Mouse (Mus musculus) midbrain, postnatal 0 days (tissue): ENCODE results near the gene Peli2. TPM values are rescaled to one million over a fixed set of nuclear protein-coding genes. Genes with fewer than 3 reads are reported as not detected.

Experiments used
- ATAC-seq: fragments of 200-750 bp; cut with Nextera tagmentation; 2 replicates; pipeline ENCODE4 v1.8.0; 2017; ENCODE audit warnings: moderate number of reproducible peaks, mild to moderate bottlenecking, moderate TSS enrichment, moderate library complexity; ENCODE audit not compliant: low FRiP score
- DNase-seq: peaks from one replicate; pipeline ENCODE4 v3.0.0-alpha.2; 2015; ENCODE audit warnings: low spot score
- H3K27ac ChIP-seq: fragments of 300-500 bp; sonication (generic); 2 replicates; pipeline ENCODE4 v1.5.1; 2014; ENCODE audit warnings: low read depth, mild to moderate bottlenecking, low read length, mixed read lengths
- H3K27me3 ChIP-seq: fragments of 300-500 bp; sonication (generic); 2 replicates; pipeline ENCODE4 v1.6.1; 2014; ENCODE audit warnings: low read length, control low read depth, mixed read lengths; ENCODE audit not compliant: insufficient read depth
- H3K36me3 ChIP-seq: fragments of 300-500 bp; sonication (generic); 2 replicates; pipeline ENCODE4 v1.6.1; 2014; ENCODE audit warnings: low read length, control low read depth, mixed read lengths; ENCODE audit not compliant: insufficient read depth
- H3K4me1 ChIP-seq: fragments of 300-500 bp; sonication (generic); 2 replicates; pipeline ENCODE4 v1.6.1; 2014; ENCODE audit warnings: mild to moderate bottlenecking, control low read depth, antibody characterized with exemption, low read length, mixed read lengths; ENCODE audit not compliant: insufficient read depth
- H3K4me2 ChIP-seq: fragments of 300-500 bp; sonication (generic); 2 replicates; pipeline ENCODE4 v1.6.1; 2014; ENCODE audit warnings: low read depth, mild to moderate bottlenecking, low read length, mixed read lengths; ENCODE audit not compliant: poor library complexity, severe bottlenecking
- H3K4me3 ChIP-seq: fragments of 300-500 bp; sonication (generic); 2 replicates; pipeline ENCODE4 v1.5.1; 2014; ENCODE audit warnings: low read depth, mild to moderate bottlenecking, low read length, moderate library complexity
- H3K9ac ChIP-seq: fragments of 300-500 bp; sonication (generic); replicated peaks from 2 replicates; pipeline ENCODE4 v1.6.1; 2014; ENCODE audit warnings: mild to moderate bottlenecking, low read length, moderate library complexity, mixed read lengths; ENCODE audit not compliant: poor library complexity, severe bottlenecking
- H3K9me3 ChIP-seq: fragments of 300-500 bp; sonication (generic); 2 replicates; pipeline ENCODE4 v1.6.1; 2016; ENCODE audit warnings: low read length, control low read depth
- CTCF ChIP-seq: IDR thresholded peaks from 2 replicates; pipeline ENCODE4 v1.5.1; 2016; ENCODE audit warnings: antibody characterized with exemption, mild to moderate bottlenecking
- WGBS: fragments of 180-500 bp; shearing (Covaris S2); extraction: QIAGEN DNeasy Blood & Tissue Kit; methylation state at CpG from one replicate; pipeline ENCODE4 v1.1.7; 2014; 5-methylcytosine and 5-hydroxymethylcytosine counted together
- polyA plus RNA-seq: library from polyadenylated mRNA; unstranded; fragments of >200 nt; fragmentation: Nextera tagmentation; extraction: Ambion mirVana; gene quantifications from 2 replicates; pipeline ENCODE4 v1.2.1, GENCODE M21; 2015
- total RNA-seq: library from RNA; depleted of rRNA; stranded (reverse); fragments of >200 nt; gene quantifications from 2 replicates; pipeline ENCODE4 v1.2.3, GENCODE M21; 2014

Gene Peli2
- total and polyA plus RNA-seq, 2 experiments from 2014 or later: 6.5 to 22.3 TPM

GRCm38 (mm10) chr14:48266710-48267109 lies 146.1 kb downstream of the Peli2 start:
- 90% methylated on average over 6 of the region's 6 CpGs for WGBS
- ATAC-seq: no peak
- Histone ChIP-seq H3K27me3 (no peaks in the 10 kb centered on the region), H3K36me3 (no peaks in the 10 kb centered on the region), H3K9me3 (no peaks in the 10 kb centered on the region), H3K4me2 (no peak overlapping the region), H3K9ac (no peak overlapping the region), H3K4me1 (no peaks in the 10 kb centered on the region), H3K27ac (no peak overlapping the region), H3K4me3 (no peak overlapping the region)
- no peak for TF ChIP-seq CTCF
- DNase-seq: no peak

GRCm38 (mm10) chr14:48278291-48278690 lies 157.7 kb downstream of the Peli2 start:
- no peak overlapping the region for H3K27ac ChIP-seq
- no peaks in the 10 kb centered on the region for H3K27me3 ChIP-seq
- no peaks in the 10 kb centered on the region for H3K36me3 ChIP-seq
- H3K9me3 ChIP-seq: no peaks in the 10 kb centered on the region
- DNase-seq (no peak), ATAC-seq (no peak)
- no peak overlapping the region for H3K9ac ChIP-seq
- WGBS: 70% methylated on average over 1 of the region's 1 CpGs
- no peak overlapping the region for H3K4me3 ChIP-seq
- H3K4me1 ChIP-seq: no peaks in the 10 kb centered on the region
- no peak for TF ChIP-seq CTCF
- no peak overlapping the region for H3K4me2 ChIP-seq

GRCm38 (mm10) chr14:48286949-48287348 lies 166.3 kb downstream of the Peli2 start:
- no peak for TF ChIP-seq CTCF
- no peaks in the 10 kb centered on the region for H3K4me1 ChIP-seq
- no peaks in the 10 kb centered on the region for H3K36me3 ChIP-seq
- no peaks in the 10 kb centered on the region for H3K9me3 ChIP-seq
- ATAC-seq (no peak), DNase-seq (no peak)
- 83% methylated on average over 5 of the region's 5 CpGs for WGBS
- H3K27me3 ChIP-seq: no peaks in the 10 kb centered on the region
- H3K9ac ChIP-seq: no peak overlapping the region
- H3K27ac ChIP-seq: no peak overlapping the region
- H3K4me2 ChIP-seq: no peak overlapping the region
- no peak overlapping the region for H3K4me3 ChIP-seq

- TF ChIP-seq CTCF: no peak
- Histone ChIP-seq H3K4me2 (no peak overlapping the region), H3K9me3 (no peaks in the 10 kb centered on the region), H3K36me3 (no peaks in the 10 kb centered on the region), H3K4me1 (no peaks in the 10 kb centered on the region), H3K27ac (no peak overlapping the region), H3K9ac (no peak overlapping the region), H3K27me3 (no peaks in the 10 kb centered on the region), H3K4me3 (no peak overlapping the region)
- ATAC-seq: no peak
- DNase-seq: no peak
- 91% methylated on average over 4 of the region's 4 CpGs for WGBS
These were observed 167.0 kb downstream of the Peli2 start for GRCm38 (mm10) chr14:48287581-48287980.

GRCm38 (mm10) chr14:48288600-48288999 lies 168.0 kb downstream of the Peli2 start:
- H3K9me3 ChIP-seq: no peaks in the 10 kb centered on the region
- H3K27me3 ChIP-seq: no peaks in the 10 kb centered on the region
- ATAC-seq: no peak
- 89% methylated on average over 2 of the region's 2 CpGs for WGBS
- no peak for TF ChIP-seq CTCF
- no peaks in the 10 kb centered on the region for H3K4me1 ChIP-seq
- no peak overlapping the region for H3K4me2 ChIP-seq
- no peak overlapping the region for H3K9ac ChIP-seq
- no peaks in the 10 kb centered on the region for H3K36me3 ChIP-seq
- H3K4me3 ChIP-seq: no peak overlapping the region
- no peak for DNase-seq
- H3K27ac ChIP-seq: no peak overlapping the region

- no peaks in the 10 kb centered on the region for H3K4me1 ChIP-seq
- ATAC-seq (no peak), DNase-seq (no peak)
- no peaks in the 10 kb centered on the region for H3K27me3 ChIP-seq
- H3K4me3 ChIP-seq: no peak overlapping the region
- H3K36me3 ChIP-seq: no peaks in the 10 kb centered on the region
- 0 out of 2 replicates have a peak, but pooled peaks have one; percentile 10 for TF ChIP-seq CTCF
- no peak overlapping the region for H3K4me2 ChIP-seq
- no peaks in the 10 kb centered on the region for H3K9me3 ChIP-seq
- H3K9ac ChIP-seq: no peak overlapping the region
- H3K27ac ChIP-seq: no peak overlapping the region
- 77% methylated on average over 10 of the region's 10 CpGs for WGBS
These were observed 169.3 kb downstream of the Peli2 start for GRCm38 (mm10) chr14:48289602-48290599.
